Mouse (Mus musculus) lung, adult 2 months (tissue): Measurements from ENCODE around the gene Crocc. TPM values are rescaled to one million over a fixed set of nuclear protein-coding genes. Genes with fewer than 3 reads are reported as not detected.
A peak's percentile ranks its signal among the peaks of the same experiment; 100 is the strongest.

Experiments
- DNase-seq: peaks from one replicate; pipeline ENCODE4 v3.0.0; 2022
- H3K4me1 ChIP-seq: fragments of 200-500 bp; 2 replicates; pipeline ENCODE4 v1.6.1; 2011; ENCODE audit warnings: low read length; ENCODE audit not compliant: control insufficient read depth, insufficient read depth
- H3K4me3 ChIP-seq: fragments of 200-500 bp; replicated peaks from 2 replicates; pipeline ENCODE3; 2011; ENCODE audit warnings: low read depth, mild to moderate bottlenecking, control low read depth, low read length; ENCODE audit errors: extremely low read depth
- CTCF ChIP-seq: fragments of 200-500 bp; IDR thresholded peaks from 2 replicates; pipeline ENCODE4 v1.5.1; 2011; ENCODE audit warnings: mild to moderate bottlenecking, low read length, control low read depth; ENCODE audit not compliant: insufficient read depth
- POLR2A ChIP-seq: fragments of 200-500 bp; IDR thresholded peaks from 2 replicates; pipeline ENCODE4 v1.6.1; 2011; ENCODE audit warnings: low read depth, mild to moderate bottlenecking, control low read depth, low read length, borderline replicate concordance; ENCODE audit errors: extremely low read depth
- WGBS: fragments of 180-500 bp; shearing (Covaris S2); methylation state at CpG from one replicate; pipeline ENCODE4 v1.1.7; 2018; 5-methylcytosine and 5-hydroxymethylcytosine counted together
- polyA plus RNA-seq: library from polyadenylated mRNA; depleted of rRNA; stranded (reverse); fragments of >200 nt; gene quantifications from 2 replicates; pipeline ENCODE4 v1.2.3, GENCODE M21; 2012

Crocc gene
- polyA plus RNA-seq, 1 experiment = 14.0 TPM

GRCm38 (mm10) chr4:140989447-140989846, 70.9 kb downstream of the Crocc start:
- TF ChIP-seq POLR2A = no peak
- TF ChIP-seq CTCF = no peak
- H3K4me1 ChIP-seq = peaks cover 17% of the 10 kb centered on the region
- WGBS = 70% methylated on average over 14 of the region's 14 CpGs
- DNase-seq = no peak
- H3K4me3 ChIP-seq = no peak overlapping the region

GRCm38 (mm10) chr4:140988706-140989290, 71.6 kb downstream of the Crocc start:
- 50% methylated on average over 7 of the region's 7 CpGs for whole genome bisulfite sequencing
- H3K4me3 ChIP-seq = peak overlapping the region; percentile 16
- peaks cover 17% of the 10 kb centered on the region for H3K4me1 ChIP-seq
- DNase-seq = no peak
- no peak for TF ChIP-seq CTCF
- TF ChIP-seq POLR2A = 0 out of 2 replicates have a peak, but pooled peaks have one; percentile 29

- peaks cover 17% of the 10 kb centered on the region for H3K4me1 ChIP-seq
- TF ChIP-seq POLR2A = no peak
- TF ChIP-seq CTCF = no peak
- no peak for DNase-seq
- 10% methylated on average over 7 of the region's 7 CpGs for WGBS
- H3K4me3 ChIP-seq = peak overlapping the region; percentile 74
Observed at GRCm38 (mm10) chr4:140987476-140987875, 72.9 kb downstream of the Crocc start.

- Histone ChIP-seq H3K4me3 (peak within 1 kb of the TSS; percentile 74), H3K4me1 (peaks cover 17% of the 10 kb centered on the region)
- 1% methylated on average over 58 of the region's 58 CpGs for WGBS
- DNase-seq = peak; percentile 90
- peak; percentile 54; the same call in 1 of the 2 replicates for TF ChIP-seq POLR2A
- no peak for TF ChIP-seq CTCF
Observed at GRCm38 (mm10) chr4:140986711-140987395, 73.5 kb downstream of the Crocc start, which contains the start of gene Atp13a2. TSS of gene Atp13a2 (plus strand) at chr4:140986873.

- Histone ChIP-seq H3K4me1 (peaks cover 17% of the 10 kb centered on the region), H3K4me3 (peak overlapping the region; percentile 56)
- WGBS = 30% methylated on average over 15 of the region's 15 CpGs
- no peak for DNase-seq
- TF ChIP-seq POLR2A = no peak
- TF ChIP-seq CTCF = no peak
Observed at GRCm38 (mm10) chr4:140986024-140986710, 74.2 kb downstream of the Crocc start.

GRCm38 (mm10) chr4:140984544-140984943, 75.8 kb downstream of the Crocc start:
- Histone ChIP-seq H3K4me1 (peaks cover 15% of the 10 kb centered on the region), H3K4me3 (no peak overlapping the region)
- no peak for DNase-seq
- TF ChIP-seq POLR2A (no peak), CTCF (no peak)
- WGBS = 79% methylated on average over 6 of the region's 6 CpGs

GRCm38 (mm10) chr4:140983442-140983841, 76.9 kb downstream of the Crocc start:
- DNase-seq = peak; percentile 59
- no peak for TF ChIP-seq CTCF
- no peak for TF ChIP-seq POLR2A
- Histone ChIP-seq H3K4me3 (no peak overlapping the region), H3K4me1 (peaks cover 5% of the 10 kb centered on the region)
- 16% methylated on average over 9 of the region's 9 CpGs for WGBS

GRCm38 (mm10) chr4:140982808-140983207, 77.5 kb downstream of the Crocc start:
- no peak for DNase-seq
- no peak overlapping the region for H3K4me3 ChIP-seq
- 58% methylated on average over 4 of the region's 4 CpGs for WGBS

GRCm38 (mm10) chr4:140981605-140982004, 78.7 kb downstream of the Crocc start:
- 90% methylated on average over 2 of the region's 2 CpGs for WGBS
- TF ChIP-seq POLR2A (no peak), CTCF (no peak)
- no peak overlapping the region for H3K4me3 ChIP-seq
- H3K4me1 ChIP-seq = peaks cover 7% of the 10 kb centered on the region
- DNase-seq = no peak

More at GRCm38 (mm10) chr4:140982808-140983207, 77.5 kb downstream of the Crocc start:
- H3K4me1 ChIP-seq = peaks cover 5% of the 10 kb centered on the region
- TF ChIP-seq POLR2A (no peak), CTCF (no peak)
